Mouse (Mus musculus): ENCODE measurements around the gene Zmiz1. TPM values are rescaled to one million over a fixed set of nuclear protein-coding genes. Genes with fewer than 3 reads are reported as not detected.
A peak's percentile ranks its signal among the peaks of the same experiment; 100 is the strongest.

Gene Zmiz1
- total RNA-seq, 2 experiments from 2014 or later, result 24.3 to 27.2 TPM

DNA sequence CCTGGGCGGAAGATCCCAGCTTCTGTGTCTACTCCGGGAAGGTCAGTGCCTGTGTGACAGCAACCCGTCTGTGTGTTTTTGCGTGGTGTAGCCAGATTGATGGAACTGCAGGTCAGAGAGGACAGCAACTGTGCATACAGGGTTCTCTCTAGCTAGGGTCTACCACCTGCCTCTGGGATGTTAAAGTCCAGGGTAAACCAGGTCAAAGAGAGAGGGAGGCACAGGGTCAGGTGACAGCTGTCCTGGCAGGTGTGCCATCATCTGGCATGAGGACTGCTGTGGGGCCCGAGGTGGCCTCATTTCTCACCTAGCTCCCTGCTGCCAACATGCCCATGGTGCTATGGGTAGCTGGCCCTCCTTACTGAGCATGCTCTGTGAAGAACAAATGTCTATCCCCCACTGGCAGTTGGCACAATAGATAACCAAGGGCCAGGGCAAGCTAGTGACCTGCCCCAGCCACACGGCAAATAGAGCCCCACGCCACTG lies 28.5 kb downstream of the Zmiz1 start:
- peak in 1 of 2 experiments; percentile 57 for DNase-seq
- intact Hi-C loops (cut with DNase I), result no loop called here

DNA sequence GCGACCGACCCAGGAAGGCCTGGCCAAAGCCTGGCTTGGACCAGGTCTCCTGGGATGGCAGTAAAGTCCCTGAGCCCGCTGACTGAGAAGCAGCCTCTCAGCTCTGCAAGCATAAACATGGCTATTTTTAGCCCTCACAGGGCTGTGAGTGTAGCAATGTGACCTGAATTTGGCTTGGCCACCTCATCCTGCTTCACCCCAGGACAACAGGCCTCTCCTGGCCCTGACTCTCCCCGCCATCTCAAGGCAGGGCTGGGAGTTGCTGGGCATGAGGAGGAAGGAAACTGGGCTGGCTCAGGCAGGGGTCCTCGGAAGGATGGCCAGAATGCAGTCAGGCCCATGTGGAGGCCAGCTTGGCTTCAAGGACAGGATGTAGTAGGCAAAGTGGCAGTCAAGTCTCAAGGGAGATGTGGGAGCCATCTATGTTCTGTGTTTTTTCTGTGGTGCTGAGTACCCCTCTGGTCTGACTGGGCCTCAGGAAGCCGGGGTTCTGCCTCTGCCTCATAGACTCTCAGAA lies 29.2 kb downstream of the Zmiz1 start:
- intact Hi-C loops (cut with DNase I), result no loop called here
- peak in 1 of 2 experiments; percentile 60 for DNase-seq

DNA sequence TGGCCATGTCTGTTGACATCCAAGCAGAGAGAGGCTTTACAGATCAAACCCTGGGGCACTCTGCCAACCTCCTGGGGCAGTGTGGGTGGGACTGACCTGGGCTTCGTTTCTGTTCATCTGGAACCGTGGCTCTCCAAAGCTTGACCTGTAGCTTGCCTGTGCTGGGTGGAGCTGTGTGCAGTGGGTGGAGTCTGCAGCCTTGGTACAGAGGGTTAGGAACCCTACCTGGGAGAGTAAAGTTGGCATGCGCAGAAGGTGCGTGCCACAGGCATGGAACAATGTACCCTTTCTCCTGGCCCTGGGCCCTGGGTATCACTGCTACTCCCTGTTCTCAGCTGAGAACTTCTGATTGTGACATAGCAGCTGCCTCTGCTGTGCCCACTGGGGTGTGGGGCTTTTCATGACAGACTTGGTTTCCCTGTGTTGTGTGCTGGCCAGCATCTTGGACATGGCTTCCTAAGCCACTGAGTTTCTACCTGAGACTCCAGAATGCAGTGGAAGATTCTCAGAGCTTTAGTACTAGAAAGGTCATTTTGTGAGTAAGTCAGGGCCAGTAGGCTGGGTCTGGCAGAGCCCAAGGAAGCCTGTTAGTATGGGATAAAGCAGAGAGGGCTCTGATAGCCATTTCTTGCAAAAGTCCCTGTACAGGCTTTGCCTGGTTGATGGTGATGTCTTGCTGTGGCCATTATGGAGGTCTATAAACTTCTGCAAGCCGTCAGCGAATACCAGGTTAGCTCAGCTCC lies 30.5 kb downstream of the Zmiz1 start:
- no peak for DNase-seq

DNA sequence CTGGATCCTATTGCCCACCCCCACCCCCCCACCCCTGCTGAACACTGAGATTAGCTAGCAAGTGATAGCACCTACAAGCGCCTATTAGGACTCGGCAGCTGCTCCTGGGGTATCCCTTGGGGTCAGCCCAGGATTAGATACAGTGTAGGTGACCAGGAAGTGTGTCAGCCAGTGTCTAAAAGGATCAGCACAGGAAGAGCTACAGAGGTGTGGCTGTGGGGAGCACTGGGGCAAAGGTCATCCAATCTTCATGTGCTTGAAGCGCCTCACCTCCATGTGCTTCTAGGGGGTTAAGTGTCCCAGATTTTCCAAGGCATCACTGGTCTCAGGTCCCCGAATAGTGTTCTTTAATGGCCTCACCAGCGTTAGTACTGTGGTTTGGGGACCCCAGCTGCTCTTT lies 33.0 kb downstream of the Zmiz1 start:
- no peak for DNase-seq
- intact Hi-C loops (cut with DNase I), result no loop called here

More for the DNA sequence above, 30.5 kb downstream of the Zmiz1 start:
- intact Hi-C loops (cut with DNase I), result no loop called here

DNA sequence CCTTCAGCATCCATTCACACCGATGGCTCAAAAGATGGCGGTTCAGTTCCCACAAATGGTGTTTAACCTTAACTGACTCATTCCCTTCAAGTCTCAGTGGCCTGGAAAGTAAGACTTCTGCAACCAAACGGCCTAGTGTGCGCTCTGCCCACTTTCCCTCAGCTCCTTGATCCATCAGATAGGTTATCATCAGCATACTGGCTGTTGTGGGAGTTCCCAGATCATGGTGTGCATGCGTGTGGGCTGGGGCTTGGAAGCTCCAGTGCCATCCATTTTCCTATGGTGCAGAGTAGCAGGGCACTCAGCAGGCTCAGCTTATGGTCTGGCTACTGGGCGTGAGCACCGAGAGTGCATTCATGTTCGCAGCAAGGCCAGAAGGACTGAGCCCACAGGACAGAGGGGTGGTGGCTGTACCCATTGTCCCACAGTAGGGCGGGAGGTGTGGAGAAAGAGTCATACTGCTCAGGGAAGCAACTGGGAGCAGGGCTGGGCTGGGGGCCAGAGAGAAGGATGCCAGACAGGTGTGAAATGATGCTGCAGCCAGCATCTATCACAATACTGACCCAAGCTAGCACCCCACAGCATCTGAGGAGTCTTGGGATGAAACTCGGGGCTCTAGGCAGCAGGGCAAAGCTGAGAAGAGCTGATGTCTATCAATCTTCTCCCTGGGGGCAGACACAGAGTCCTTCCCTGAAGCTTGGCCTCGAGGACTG lies 33.7 kb downstream of the Zmiz1 start:
- intact Hi-C loops (cut with DNase I), result no loop called here
- DNase-seq, result no peak

DNA sequence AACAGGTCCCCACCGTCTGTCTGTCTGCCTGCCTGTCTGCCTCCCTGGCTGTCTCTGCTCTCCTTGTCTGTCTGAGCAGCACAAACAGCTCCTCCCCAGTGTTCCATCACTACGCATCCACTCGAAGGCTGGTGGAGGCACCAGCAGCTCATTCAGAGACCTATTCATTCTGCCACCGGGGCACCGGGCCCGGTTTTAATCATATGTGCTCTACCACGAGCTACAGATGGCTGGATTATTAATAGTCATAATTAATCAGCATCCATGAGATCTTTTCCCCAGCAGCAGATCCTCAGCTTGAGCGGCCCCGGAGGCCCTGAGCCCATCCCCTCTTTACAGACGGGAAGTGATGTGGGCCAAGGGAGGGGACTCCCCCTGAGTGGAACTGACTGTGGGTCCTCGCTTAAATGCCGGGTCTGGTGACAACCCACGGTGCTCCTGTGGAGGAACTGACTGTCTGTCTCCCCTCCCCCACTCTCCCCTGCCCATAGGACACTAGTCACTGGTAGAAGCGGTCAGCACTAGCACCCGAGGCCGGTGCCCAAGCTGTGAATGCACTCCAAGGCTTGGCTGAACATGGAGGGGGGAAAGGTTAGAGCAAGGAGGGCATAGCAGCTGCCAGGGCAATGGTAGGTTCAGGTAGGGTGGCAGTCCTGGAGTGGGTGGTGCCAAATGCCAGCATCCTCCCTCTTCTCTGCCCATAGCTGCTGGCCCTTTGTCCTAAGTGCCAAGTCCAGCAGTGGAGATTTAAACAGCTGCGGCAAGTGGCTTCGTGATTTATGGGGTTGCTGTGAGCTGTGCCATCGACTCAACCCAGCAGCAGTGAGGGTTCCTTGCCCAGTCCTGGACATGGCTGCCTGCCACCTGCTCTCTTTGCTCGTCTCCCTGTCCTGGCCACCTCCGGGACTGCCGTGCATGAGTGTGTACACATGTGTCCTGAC lies 34.6 kb downstream of the Zmiz1 start:
- intact Hi-C loops (cut with DNase I), result loop anchor here (2.0 kb wide), 1 partner anchor 33 kb away; no protein-coding TSS in a partner anchor
- peak in 1 of 2 experiments; percentile 58 for DNase-seq

DNA sequence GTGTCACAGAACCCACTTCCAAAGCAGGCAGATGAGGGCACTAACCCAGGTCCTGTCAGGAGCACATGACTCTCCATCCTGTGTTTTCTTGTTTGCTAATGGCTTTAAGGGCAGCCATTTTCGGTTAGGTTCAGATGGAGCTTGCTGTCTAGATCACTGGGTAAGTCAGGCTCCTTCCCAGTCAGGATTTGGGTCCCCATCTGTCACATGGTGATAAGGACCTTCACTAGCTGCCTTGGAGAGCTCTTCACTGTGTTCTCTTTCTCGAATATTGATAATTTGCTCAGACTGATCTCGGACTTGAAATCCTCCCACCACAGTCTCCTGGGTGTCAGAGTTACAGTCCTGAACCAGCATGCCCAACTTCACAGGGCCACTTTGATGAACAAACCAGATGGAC lies 35.8 kb downstream of the Zmiz1 start:
- no peak for DNase-seq
- intact Hi-C loops (cut with DNase I), result loop anchor here (2.0 kb wide), 1 partner anchor 34 kb away; no protein-coding TSS in a partner anchor

DNA sequence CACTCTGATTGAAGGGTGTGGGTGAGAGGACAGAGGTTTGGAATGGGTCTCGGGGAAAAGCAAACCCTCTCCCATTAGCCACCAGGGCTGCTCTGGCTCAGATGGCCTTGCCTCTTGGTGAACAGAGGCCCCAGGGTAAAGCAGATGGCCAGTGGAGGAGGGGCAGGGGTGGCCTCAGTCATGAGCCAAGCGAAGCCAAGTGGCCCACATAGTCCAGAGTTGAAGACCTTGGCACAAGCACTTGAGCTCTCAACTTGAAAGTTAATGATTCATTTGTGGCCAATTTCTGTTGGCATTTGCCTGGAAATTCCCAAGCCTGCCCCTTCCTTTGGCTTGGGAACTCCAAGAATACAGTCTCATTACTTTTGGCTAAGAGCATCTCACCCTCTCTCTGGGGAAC lies 37.1 kb downstream of the Zmiz1 start:
- peak in 1 of 2 experiments; percentile 32 for DNase-seq
- intact Hi-C loops (cut with DNase I), result no loop called here

DNA sequence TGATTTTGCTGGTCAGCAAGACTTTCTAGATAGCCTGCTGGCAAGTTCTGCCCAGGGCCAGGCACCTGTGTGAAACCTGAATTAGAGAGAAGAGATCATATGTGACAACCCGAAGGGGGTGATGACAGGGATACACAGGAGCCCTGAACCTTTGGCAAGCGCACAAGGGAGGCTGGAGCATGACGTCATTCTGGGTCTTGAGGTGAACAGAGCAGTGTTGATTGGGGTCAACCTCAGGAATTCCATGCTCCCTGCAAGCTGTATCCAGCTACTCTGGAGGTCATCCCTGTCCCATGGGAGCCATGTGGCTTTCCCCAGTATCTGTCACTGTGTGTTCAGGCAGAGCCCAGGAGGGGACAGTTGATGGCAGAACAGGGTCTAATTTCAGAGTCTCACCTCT lies 38.0 kb downstream of the Zmiz1 start:
- intact Hi-C loops (cut with DNase I), result no loop called here
- no peak for DNase-seq

DNA sequence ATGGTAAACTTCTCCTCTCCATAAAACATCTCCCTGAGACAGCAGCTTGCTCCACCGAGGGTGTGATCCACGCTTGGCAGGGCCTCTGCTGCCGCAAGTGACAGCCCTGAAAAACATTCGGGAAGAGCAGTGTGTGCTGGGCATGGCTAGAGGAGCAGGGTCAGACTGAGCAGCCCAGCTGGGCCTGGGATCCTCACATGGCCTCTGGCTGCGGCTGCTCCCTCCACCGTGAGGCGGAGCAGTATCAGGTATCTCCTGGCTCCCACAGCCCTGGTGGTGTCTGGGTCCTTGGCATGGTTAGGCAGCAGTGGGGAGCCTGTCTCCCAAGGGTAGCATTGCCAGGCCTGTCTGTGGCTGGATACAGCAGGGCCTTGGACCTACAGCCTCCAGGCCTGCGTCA lies 38.6 kb downstream of the Zmiz1 start:
- peak; percentile 67 to 75 for DNase-seq
- intact Hi-C loops (cut with DNase I), result no loop called here

DNA sequence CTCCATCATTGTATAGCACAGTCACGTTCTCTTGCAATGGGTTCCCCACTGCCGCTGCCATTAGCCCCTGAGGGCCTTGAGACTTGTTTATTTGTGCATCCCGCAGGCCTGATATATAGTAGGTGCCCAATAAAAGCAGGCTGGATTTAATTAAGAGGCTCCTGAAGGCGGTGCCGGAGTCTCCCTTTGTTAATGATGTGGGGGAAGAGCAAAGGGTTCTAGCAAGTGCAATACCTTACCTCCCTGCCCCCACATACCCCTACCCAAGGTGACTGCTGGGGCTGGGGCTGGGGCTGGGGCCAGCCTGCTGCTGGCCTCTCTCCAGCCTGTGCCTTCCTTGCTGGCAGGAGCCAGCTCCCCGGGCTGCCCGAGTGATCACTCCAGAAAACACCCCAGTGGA lies 39.4 kb downstream of the Zmiz1 start:
- no peak for DNase-seq
- intact Hi-C loops (cut with DNase I), result no loop called here

DNA sequence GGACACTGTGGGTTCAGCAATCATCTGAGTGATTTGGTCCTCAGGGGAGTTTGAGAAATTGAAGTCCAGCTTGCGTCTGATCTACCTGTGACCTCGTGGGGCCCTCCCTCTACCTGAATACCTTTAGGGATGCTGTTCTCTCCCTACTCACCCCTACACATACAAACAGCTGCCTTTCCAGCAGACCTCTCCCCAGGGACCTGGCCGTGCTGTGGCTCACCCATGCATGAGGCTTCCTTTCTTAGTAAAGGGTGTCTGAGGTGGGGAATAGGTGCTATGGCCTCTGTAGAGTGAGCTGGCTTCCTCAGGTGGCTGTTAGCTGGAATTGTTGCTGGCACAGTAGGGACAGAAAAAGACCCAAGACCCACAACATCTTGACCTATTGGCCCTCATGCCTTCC lies 40.5 kb downstream of the Zmiz1 start:
- intact Hi-C loops (cut with DNase I), result no loop called here
- no peak for DNase-seq

DNA sequence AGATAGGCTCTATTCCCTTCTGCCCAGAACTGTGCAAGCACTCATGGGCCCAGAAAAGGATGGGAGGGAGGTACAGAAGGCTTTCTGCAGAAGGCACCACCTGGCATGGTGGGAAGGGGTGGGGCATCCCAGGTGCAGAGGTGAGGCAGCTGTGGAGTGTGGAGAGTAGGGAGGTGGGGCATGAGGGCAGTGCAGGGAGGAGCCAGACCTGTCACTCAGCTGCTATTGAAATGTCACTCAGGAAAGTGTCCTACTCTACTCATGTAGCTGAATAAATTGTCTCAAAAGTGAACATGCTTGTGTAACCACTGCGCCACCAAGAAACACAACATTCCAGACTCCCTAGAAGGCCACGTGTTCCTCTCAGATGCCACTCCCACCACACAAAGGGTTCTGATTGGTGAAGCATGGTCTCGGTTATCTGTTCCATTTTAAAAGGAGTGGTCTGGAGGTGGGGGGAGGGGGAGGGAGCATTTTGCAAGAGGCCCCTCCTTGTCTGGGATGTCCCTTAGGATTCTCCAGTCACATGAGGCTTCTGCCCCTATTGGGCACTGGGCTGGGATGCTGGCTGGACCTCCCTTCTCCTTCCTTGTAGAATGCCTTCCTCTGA lies 41.6 kb downstream of the Zmiz1 start:
- DNase-seq, result no peak
- intact Hi-C loops (cut with DNase I), result no loop called here

DNA sequence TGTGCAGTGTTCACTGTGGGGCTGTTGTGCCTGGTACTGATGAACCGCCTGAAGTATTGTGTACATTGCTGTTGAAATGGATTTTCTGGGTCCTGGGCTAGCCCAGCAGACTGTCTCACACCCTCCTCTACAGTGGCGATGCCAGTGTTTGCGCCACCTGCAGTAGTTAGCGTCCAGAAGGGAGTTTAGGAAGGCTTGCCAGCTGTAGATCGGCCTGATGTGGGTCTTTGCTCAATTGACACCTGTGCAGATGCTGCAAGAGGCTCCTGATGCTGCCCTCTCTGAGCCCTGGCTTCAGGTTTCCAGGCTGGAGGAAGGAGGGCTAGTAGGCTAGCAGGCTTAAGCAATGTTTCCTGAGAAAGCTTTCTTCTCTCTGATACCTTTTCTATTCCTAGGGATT lies 42.5 kb downstream of the Zmiz1 start:
- intact Hi-C loops (cut with DNase I), result no loop called here
- DNase-seq, result no peak

DNA sequence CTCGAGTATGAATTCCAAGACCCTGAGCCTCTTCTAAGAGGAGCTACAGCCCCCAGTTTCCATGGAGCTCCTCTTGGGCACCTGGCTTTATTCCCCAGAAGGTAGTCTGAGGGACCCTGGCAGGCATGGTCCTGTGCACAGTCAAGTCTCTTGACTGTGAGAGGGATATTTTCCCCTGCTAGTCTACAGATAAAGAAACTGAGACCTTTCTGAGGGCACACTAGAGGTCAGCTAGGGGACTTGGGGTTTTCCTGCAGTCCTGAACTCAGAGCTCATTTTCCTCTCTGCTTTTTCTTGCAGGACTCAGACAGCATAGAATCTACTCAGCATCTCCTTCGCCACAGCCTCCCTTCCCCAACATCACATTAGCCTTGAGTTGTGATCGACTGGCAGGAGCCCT lies 43.4 kb downstream of the Zmiz1 start:
- no peak for DNase-seq
- intact Hi-C loops (cut with DNase I), result no loop called here

DNA sequence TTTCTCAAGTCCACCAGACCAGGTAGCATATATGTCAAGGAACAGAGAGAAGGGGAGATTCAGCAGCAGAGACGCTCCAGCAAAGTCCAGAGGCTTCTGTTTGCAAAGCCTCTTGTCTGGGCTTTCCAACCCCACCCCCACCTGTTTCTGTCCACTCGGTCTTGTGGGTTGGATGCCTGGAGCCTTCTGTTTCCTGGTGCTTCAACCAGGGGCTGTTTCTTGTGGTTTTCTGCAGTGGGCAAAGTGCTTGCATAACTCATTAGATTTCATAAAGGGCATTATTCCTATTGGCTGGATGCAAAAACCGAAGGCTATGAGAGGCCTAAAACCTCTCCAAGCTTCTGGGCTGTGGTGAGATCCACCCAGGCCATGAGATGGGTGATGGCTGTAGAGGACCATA lies 45.3 kb downstream of the Zmiz1 start:
- intact Hi-C loops (cut with DNase I), result no loop called here
- DNase-seq, result no peak

DNA sequence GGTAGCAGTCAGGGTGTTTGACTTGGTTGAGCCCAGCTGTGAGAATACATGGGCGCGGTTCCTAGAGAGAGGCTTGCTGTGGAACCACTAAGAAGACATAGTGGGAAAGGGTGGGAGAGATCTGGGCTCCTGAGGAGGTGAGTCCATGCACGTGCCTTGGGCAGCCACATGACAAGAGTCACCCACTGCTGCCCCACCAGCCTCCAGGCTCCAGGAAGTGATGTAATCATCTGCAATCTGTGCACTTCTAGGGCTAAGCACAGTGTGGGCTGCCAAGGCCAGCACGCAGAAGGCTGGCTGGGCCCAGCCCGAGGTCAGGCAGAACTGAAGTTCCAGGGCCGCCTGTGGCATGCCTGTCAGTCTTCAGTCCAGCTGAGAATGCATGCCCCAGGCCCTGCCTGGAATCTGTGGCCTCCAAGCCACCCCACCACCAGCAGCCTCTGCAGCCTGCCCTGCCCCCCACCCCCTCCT lies 46.3 kb downstream of the Zmiz1 start:
- no peak for DNase-seq
- intact Hi-C loops (cut with DNase I), result no loop called here

DNA sequence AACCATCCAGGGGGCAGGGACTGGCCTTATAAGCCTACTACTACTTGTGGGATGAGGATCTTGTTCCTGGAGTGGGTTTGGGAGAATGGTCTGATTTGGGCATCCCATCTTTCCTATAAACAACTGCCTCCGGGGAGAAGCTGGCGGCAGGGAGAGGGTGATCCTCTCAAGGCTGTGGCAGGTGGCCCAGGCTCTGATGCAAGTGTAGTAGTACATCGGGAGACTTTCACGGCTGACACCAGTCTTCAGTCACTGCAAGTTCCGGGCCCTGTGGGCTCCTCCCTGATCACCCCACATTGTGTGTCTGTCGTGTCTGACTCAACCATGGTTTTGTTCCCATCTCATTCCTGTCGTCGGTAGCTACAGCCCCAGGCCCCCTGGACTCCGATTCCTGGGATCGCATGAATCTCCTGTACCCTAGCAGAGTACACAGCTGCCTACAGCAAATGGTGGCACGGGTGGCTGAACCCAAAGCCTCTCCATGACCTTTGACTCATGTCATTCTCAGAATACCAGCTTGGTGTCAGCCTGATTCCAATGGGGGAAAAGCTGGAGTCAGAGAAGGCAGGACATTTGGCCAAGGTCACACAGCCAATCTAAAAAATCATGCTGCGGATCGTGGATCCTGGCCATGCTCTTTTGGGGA lies 49.2 kb downstream of the Zmiz1 start:
- DNase-seq, result peak in 1 of 2 experiments; percentile 51
- intact Hi-C loops (cut with DNase I), result no loop called here

DNA sequence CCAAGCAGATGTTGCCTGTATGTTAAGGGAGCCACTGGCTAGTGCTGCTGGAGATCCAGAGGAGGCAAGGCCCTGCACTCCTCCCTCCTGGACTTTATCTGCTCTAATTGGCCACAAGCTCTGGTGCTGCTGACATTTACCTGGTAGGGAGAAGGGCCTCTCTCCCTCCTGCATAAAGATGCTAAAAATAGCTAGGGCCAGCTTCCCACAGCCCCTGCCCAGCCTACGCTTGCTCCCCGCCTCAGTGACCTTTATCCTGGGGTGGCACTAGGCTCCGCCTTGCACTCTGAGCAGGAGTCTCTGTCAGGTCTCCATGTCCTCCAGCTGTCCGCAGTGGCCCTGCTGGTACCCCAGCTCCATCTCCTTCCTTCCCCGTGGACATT lies 49.8 kb downstream of the Zmiz1 start:
- no peak for DNase-seq
- intact Hi-C loops (cut with DNase I), result no loop called here
